Mouse (Mus musculus) lung, postnatal 0 days (tissue): ENCODE measurements around the gene Tmem53. TPM values are rescaled to one million over a fixed set of nuclear protein-coding genes. Genes with fewer than 3 reads are reported as not detected.

Source experiments
- ATAC-seq: fragments of 200-750 bp; cut with Nextera tagmentation; 2 replicates; pipeline ENCODE4 v1.8.0; 2017; ENCODE audit warnings: moderate library complexity
- DNase-seq: peaks from one replicate; pipeline ENCODE4 v3.0.0-alpha.2; 2016; ENCODE audit warnings: low spot score
- H3K27ac ChIP-seq: fragments of 300-500 bp; sonication (generic); 2 replicates; pipeline ENCODE4 v1.5.1; 2014; ENCODE audit warnings: antibody characterized with exemption, mild to moderate bottlenecking, low read length, mixed read lengths
- H3K27me3 ChIP-seq: fragments of 300-500 bp; sonication (generic); replicated peaks from 2 replicates; pipeline ENCODE4 v1.6.1; 2014; ENCODE audit warnings: low read length, mixed read lengths; ENCODE audit not compliant: insufficient read depth
- H3K36me3 ChIP-seq: fragments of 300-500 bp; sonication (generic); 2 replicates; pipeline ENCODE4 v1.6.1; 2014; ENCODE audit warnings: low read length, mixed read lengths; ENCODE audit not compliant: insufficient read depth
- H3K4me1 ChIP-seq: fragments of 300-500 bp; sonication (generic); 2 replicates; pipeline ENCODE4 v1.6.1; 2014; ENCODE audit warnings: antibody characterized with exemption, low read depth, low read length, mixed read lengths; ENCODE audit not compliant: insufficient read depth
- H3K4me2 ChIP-seq: fragments of 300-500 bp; sonication (generic); replicated peaks from 2 replicates; pipeline ENCODE4 v1.6.1; 2014; ENCODE audit warnings: low read depth, mild to moderate bottlenecking, low read length, moderate library complexity, mixed read lengths
- H3K4me3 ChIP-seq: fragments of 300-500 bp; sonication (generic); 2 replicates; pipeline ENCODE4 v1.5.1; 2014; ENCODE audit warnings: low read depth, low read length
- H3K9ac ChIP-seq: fragments of 300-500 bp; sonication (generic); replicated peaks from 2 replicates; pipeline ENCODE4 v1.6.1; 2014; ENCODE audit warnings: low read depth, mild to moderate bottlenecking
- H3K9me3 ChIP-seq: fragments of 300-500 bp; sonication (generic); 2 replicates; pipeline ENCODE4 v1.6.1; 2016; ENCODE audit warnings: low read length, mixed read lengths
- CTCF ChIP-seq: IDR thresholded peaks from 2 replicates; pipeline ENCODE4 v1.5.1; 2016; ENCODE audit warnings: antibody characterized with exemption, mild to moderate bottlenecking
- EP300 ChIP-seq: IDR thresholded peaks from 2 replicates; pipeline ENCODE4 v1.6.1; 2016; ENCODE audit warnings: antibody characterized with exemption, mild to moderate bottlenecking, control low read depth
- WGBS: fragments of 180-500 bp; shearing (Covaris S2); extraction: QIAGEN DNeasy Blood & Tissue Kit; methylation state at CpG from one replicate; pipeline ENCODE4 v1.1.7; 2014; 5-methylcytosine and 5-hydroxymethylcytosine counted together
- polyA plus RNA-seq: library from polyadenylated mRNA; unstranded; fragments of >200 nt; fragmentation: Nextera tagmentation; extraction: Ambion mirVana; gene quantifications from 2 replicates; pipeline ENCODE4 v1.2.1, GENCODE M21; 2015

Tmem53 gene
- polyA plus RNA-seq, 1 experiment from 2014 or later, result 27.6 TPM

DNA sequence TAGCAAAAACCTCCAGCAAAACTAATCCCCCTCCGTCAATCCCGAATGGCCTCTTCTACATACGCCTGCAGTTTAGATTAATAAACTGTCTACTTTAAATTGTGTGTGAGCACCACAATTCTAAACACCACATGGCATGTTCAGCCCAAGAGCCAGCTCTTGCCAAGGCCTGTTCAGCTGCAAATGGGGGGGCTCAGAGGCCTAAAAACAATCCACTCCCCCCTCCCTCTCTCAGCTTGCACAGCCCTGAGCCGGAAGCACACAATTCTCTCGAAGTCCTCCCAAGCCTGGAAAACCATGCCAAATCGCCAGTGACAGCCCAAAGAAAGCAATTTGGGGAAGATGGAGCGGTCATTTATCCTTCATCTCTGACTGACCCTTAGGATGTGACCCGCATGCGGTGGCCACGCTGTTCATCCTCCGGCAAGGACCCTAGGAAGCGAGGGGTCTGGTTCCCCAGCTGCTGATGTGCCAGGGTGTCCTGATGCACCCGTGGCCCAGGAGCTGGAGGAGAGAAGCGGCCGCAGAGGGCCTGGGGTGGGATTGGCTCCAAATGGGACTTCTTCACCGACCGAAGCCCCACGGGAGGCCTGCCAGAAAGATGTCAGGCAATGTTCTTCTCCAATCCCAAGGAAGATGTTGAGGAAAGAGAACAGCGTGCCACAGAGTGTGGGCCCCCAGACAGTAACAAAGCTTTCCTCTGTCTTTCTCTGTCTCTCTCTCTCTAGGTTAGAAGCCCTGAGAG is 45.3 kb downstream of the Tmem53 start:
- H3K9me3 ChIP-seq, result no peaks in the 10 kb centered on the region
- DNase-seq (no peak), ATAC-seq (no peak)
- H3K27me3 ChIP-seq, result no peaks in the 10 kb centered on the region
- 66% methylated on average over 19 of the region's 19 CpGs for WGBS
- H3K4me2 ChIP-seq, result no peak overlapping the region
- TF ChIP-seq CTCF, result no peak
- no peak overlapping the region for H3K4me3 ChIP-seq
- H3K36me3 ChIP-seq, result no peaks in the 10 kb centered on the region
- no peak overlapping the region for H3K27ac ChIP-seq
- H3K9ac ChIP-seq, result no peak overlapping the region
- H3K4me1 ChIP-seq, result no peaks in the 10 kb centered on the region

DNA sequence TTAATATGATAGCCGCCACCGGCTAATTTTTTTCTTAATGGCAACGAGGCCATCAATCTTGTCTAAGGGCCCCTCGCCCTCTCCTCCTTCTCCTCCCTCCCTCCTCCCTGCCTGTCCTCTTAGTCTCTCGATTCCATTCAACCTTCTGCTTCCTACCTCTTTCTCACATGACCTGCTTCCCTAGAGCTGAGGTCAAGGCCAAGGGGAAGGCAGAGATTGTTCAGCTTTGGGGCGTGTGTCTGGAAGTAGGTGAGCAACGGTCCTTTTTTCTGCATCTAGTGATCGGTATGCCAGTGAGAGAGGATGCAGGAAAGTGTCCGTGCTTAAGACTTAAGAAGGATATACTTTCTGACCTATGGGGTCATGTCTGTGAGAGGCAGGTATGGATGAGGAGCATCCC is 46.1 kb downstream of the Tmem53 start:
- no peak for DNase-seq

DNA sequence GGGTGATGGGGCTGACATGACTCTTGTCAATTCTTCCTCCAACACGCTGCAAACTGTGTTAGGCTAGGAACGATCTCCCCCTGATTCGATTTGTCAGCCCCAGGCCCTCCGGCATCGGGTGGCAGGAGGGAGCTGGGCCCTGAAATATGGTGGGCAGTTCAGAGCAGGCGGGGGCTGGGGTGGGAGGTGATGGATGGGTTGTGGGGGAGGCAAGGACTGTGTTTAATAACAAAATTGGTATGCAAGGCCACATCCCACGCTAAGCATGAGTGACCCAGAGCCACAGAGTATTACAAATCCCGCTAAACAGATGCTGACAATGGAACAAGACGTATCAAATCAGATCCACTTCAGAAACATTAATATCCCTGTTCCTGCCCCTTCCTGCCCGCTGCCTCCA is 48.2 kb downstream of the Tmem53 start:
- H3K4me3 ChIP-seq, result no peak overlapping the region
- H3K27me3 ChIP-seq, result peaks cover 19% of the 10 kb centered on the region; the same call in 1 of the 2 replicates
- DNase-seq (no peak), ATAC-seq (no peak)
- 68% methylated on average over 10 of the region's 10 CpGs for WGBS
- H3K9ac ChIP-seq, result no peak overlapping the region
- H3K36me3 ChIP-seq, result no peaks in the 10 kb centered on the region
- TF ChIP-seq CTCF, result no peak
- no peak for TF ChIP-seq EP300
- H3K9me3 ChIP-seq, result no peaks in the 10 kb centered on the region
- 0 out of 2 replicates have a peak, but pooled peaks cover 6% of the 10 kb centered on the region for H3K4me1 ChIP-seq
- no peak overlapping the region for H3K4me2 ChIP-seq
- H3K27ac ChIP-seq, result no peak overlapping the region

More for the DNA sequence above, 46.1 kb downstream of the Tmem53 start:
- H3K36me3 ChIP-seq, result no peaks in the 10 kb centered on the region
- no peak overlapping the region for H3K4me2 ChIP-seq
- WGBS, result 64% methylated on average over 9 of the region's 9 CpGs
- no peak overlapping the region for H3K9ac ChIP-seq
- H3K9me3 ChIP-seq, result no peaks in the 10 kb centered on the region
- H3K4me1 ChIP-seq, result no peaks in the 10 kb centered on the region
- TF ChIP-seq EP300 (no peak), CTCF (no peak)
- H3K27ac ChIP-seq, result no peak overlapping the region
- H3K27me3 ChIP-seq, result 0 out of 2 replicates have a peak, but pooled peaks cover 5% of the 10 kb centered on the region
- H3K4me3 ChIP-seq, result no peak overlapping the region
- no peak for ATAC-seq

DNA sequence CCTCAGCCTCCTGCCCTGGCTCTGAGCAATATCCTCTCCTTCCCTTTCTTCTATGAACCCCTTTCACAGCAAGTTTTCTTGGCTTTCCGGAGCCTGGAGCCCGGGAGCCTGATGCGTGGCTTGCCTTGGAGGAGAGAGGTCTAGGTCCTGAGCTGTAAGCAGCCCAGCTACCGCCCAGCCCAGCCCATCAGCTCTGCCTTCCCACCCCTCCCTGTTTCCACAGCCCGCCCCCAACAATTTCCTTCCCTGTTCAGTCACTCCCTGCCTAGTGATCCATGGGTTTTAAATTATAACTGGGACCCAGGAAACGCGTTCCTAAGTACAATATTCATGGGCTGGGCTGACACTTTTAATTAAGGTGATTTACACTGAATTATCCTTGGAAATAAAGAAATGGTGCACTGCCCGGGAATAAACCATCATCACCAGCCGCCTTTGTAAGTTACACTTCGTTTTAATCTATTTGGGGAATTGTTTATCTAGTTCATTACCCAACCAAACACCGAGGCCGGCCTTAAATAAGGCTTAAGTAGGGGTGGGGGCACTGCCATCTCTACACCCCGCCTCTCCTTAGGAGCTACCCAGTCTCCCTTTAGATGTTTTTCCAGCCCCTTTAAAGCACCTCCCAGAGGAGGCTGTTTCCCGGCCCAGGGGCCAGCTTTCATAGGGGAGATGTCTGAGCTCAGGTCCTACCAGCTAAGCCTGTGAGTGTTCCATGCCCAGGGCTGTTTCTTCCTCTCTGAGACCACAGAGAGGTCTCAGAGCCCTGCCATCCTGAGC is 50.5 kb downstream of the Tmem53 start:
- Histone ChIP-seq H3K4me1 (0 out of 2 replicates have a peak, but pooled peaks cover 7% of the 10 kb centered on the region), H3K27me3 (peaks cover 20% of the 10 kb centered on the region; the same call in 1 of the 2 replicates), H3K9ac (no peak overlapping the region), H3K36me3 (no peaks in the 10 kb centered on the region), H3K4me3 (no peak overlapping the region), H3K9me3 (no peaks in the 10 kb centered on the region), H3K4me2 (no peak overlapping the region), H3K27ac (no peak overlapping the region)
- DNase-seq (no peak), ATAC-seq (no peak)
- no peak for TF ChIP-seq CTCF
- no peak for TF ChIP-seq EP300
- WGBS, result 21% methylated on average over 14 of the region's 14 CpGs

DNA sequence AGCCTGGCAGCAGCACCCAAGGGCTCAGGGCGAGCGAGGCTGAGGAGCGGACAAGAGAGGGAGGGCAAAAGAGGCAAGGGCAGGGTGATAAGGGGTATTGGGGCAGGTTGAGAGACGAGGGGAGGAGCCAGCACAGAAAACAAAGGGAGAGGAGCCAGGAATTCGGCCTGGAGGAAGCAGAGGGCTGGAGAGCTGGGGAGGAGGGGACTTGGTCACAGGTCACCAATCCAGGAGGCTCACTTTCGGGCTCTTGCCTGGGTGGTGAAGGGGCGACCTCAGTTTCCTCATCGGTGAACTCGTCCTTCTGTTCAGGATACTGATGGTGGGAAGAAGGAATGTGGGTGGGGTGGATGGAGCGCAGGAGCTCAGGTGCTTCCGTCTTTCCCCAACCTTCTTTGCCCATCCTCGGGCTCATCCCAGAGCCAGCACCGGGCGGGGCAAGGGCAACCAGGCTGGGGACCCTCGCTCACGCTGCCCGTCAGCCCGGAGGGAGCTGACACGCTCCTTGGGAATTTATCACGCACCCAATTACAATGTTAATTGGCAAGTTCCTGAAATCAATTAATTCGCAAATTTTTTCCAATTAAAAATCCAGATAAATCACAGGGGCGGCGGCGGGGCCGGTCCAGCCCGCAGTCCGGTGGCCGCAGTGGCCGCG is 52.0 kb downstream of the Tmem53 start:
- WGBS, result 14% methylated on average over 30 of the region's 30 CpGs
- Histone ChIP-seq H3K27me3 (peaks cover 20% of the 10 kb centered on the region; the same call in 1 of the 2 replicates), H3K27ac (no peak overlapping the region), H3K4me3 (peak overlapping the region; percentile 41), H3K4me1 (0 out of 2 replicates have a peak, but pooled peaks cover 7% of the 10 kb centered on the region), H3K9ac (no peak overlapping the region), H3K9me3 (no peaks in the 10 kb centered on the region), H3K4me2 (peak overlapping the region; percentile 89), H3K36me3 (no peaks in the 10 kb centered on the region)
- no peak for DNase-seq
- TF ChIP-seq CTCF (no peak), EP300 (no peak)
- ATAC-seq, result no peak
